Mouse (Mus musculus): ENCODE results near the gene Dynll2. TPM values are rescaled to one million over a fixed set of nuclear protein-coding genes. Genes with fewer than 3 reads are reported as not detected.
A peak's percentile ranks its signal among the peaks of the same experiment; 100 is the strongest.

The Dynll2 gene
- polyA plus RNA-seq, 1 experiment from 2014 or later, result 18.6 TPM

DNA sequence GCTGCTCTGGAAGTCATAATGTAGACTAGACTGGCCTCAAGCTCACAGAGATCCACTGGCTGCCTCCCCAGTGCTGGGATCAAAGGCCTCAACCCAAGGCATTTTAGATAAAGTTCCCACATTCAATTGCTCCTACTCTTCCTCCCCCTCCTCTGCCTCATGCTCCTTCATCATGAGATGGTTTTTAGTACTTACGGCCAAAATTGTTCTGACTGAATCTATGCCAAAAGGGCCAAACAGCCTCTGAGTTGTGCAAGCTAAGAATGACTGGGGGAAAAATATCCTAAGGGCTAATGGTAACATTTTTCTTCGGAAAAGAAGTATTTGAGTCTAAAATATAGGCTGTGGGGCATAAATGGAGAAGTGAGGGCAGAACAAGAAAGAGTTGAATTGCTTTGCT, 36.6 kb upstream of the Dynll2 start:
- no peak overlapping the region for H3K4me2 ChIP-seq (ENCODE audit: low read depth, severe bottlenecking)
- H3K4me3 ChIP-seq (ENCODE audit: low read depth, low read length), result no peak overlapping the region
- WGBS, result 91% methylated on average over 2 of the region's 2 CpGs
- no peaks in the 10 kb centered on the region for H3K4me1 ChIP-seq (ENCODE audit: control insufficient read depth, insufficient read depth, low read length)
- no peak overlapping the region for H3K9ac ChIP-seq (ENCODE audit: low read length)
- no peaks in the 10 kb centered on the region for H3K27me3 ChIP-seq (ENCODE audit: control insufficient read depth, insufficient read depth, low read length)
- no peak for ATAC-seq (ENCODE audit: insufficient number of reproducible peaks, low FRiP score, low TSS enrichment, low read depth)
- no peaks in the 10 kb centered on the region for H3K9me3 ChIP-seq (ENCODE audit: control insufficient read depth, low read length)
- H3K27ac ChIP-seq (replicated peaks; ENCODE audit: low read depth, low read length), result no peak overlapping the region
- H3K36me3 ChIP-seq (ENCODE audit: control insufficient read depth, insufficient read depth, low read length), result no peaks in the 10 kb centered on the region
- no peak for DNase-seq (ENCODE audit: low spot score)

GRCm38 (mm10) chr11:88015795-88016194, 28.5 kb upstream of the Dynll2 start:
- Histone ChIP-seq H3K36me3 (ENCODE audit: control insufficient read depth, insufficient read depth, low read length) (no peaks in the 10 kb centered on the region), H3K9ac (ENCODE audit: low read length) (no peak overlapping the region), H3K4me2 (ENCODE audit: low read depth, severe bottlenecking) (no peak overlapping the region), H3K4me3 (ENCODE audit: low read depth, low read length) (no peak overlapping the region), H3K27ac (replicated peaks; ENCODE audit: low read depth, low read length) (no peak overlapping the region), H3K4me1 (ENCODE audit: control insufficient read depth, insufficient read depth, low read length) (no peaks in the 10 kb centered on the region), H3K9me3 (ENCODE audit: control insufficient read depth, low read length) (no peaks in the 10 kb centered on the region), H3K27me3 (ENCODE audit: control insufficient read depth, insufficient read depth, low read length) (no peaks in the 10 kb centered on the region)
- ATAC-seq (ENCODE audit: insufficient number of reproducible peaks, low FRiP score, low TSS enrichment, low read depth) (no peak), DNase-seq (ENCODE audit: low spot score) (no peak)
- 77% methylated on average over 6 of the region's 6 CpGs for WGBS

GRCm38 (mm10) chr11:88015161-88015560, 27.8 kb upstream of the Dynll2 start:
- no peaks in the 10 kb centered on the region for H3K36me3 ChIP-seq (ENCODE audit: control insufficient read depth, insufficient read depth, low read length)

GRCm38 (mm10) chr11:88013632-88014031, 26.3 kb upstream of the Dynll2 start:
- H3K9me3 ChIP-seq (ENCODE audit: control insufficient read depth, low read length), result no peaks in the 10 kb centered on the region
- H3K4me3 ChIP-seq (ENCODE audit: low read depth, low read length), result no peak overlapping the region
- ATAC-seq (ENCODE audit: insufficient number of reproducible peaks, low FRiP score, low TSS enrichment, low read depth) (no peak), DNase-seq (ENCODE audit: low spot score) (no peak)
- H3K36me3 ChIP-seq (ENCODE audit: control insufficient read depth, insufficient read depth, low read length), result no peaks in the 10 kb centered on the region
- H3K27me3 ChIP-seq (ENCODE audit: control insufficient read depth, insufficient read depth, low read length), result 0 out of 2 replicates have a peak, but pooled peaks cover 2% of the 10 kb centered on the region
- H3K9ac ChIP-seq (ENCODE audit: low read length), result no peak overlapping the region
- WGBS, result 91% methylated on average over 10 of the region's 10 CpGs
- H3K4me1 ChIP-seq (ENCODE audit: control insufficient read depth, insufficient read depth, low read length), result no peaks in the 10 kb centered on the region
- H3K27ac ChIP-seq (replicated peaks; ENCODE audit: low read depth, low read length), result no peak overlapping the region
- no peak overlapping the region for H3K4me2 ChIP-seq (ENCODE audit: low read depth, severe bottlenecking)

More at GRCm38 (mm10) chr11:88015161-88015560, 27.8 kb upstream of the Dynll2 start:
- WGBS, result 93% methylated on average over 11 of the region's 11 CpGs
- Histone ChIP-seq H3K4me2 (ENCODE audit: low read depth, severe bottlenecking) (no peak overlapping the region), H3K27ac (replicated peaks; ENCODE audit: low read depth, low read length) (no peak overlapping the region), H3K4me3 (ENCODE audit: low read depth, low read length) (no peak overlapping the region), H3K4me1 (ENCODE audit: control insufficient read depth, insufficient read depth, low read length) (no peaks in the 10 kb centered on the region), H3K9me3 (ENCODE audit: control insufficient read depth, low read length) (no peaks in the 10 kb centered on the region), H3K9ac (ENCODE audit: low read length) (no peak overlapping the region), H3K27me3 (ENCODE audit: control insufficient read depth, insufficient read depth, low read length) (no peaks in the 10 kb centered on the region)
- ATAC-seq (ENCODE audit: insufficient number of reproducible peaks, low FRiP score, low TSS enrichment, low read depth), result no peak
- DNase-seq (ENCODE audit: low spot score), result no peak

GRCm38 (mm10) chr11:88012621-88013244, 25.4 kb upstream of the Dynll2 start:
- ATAC-seq (ENCODE audit: insufficient number of reproducible peaks, low FRiP score, low TSS enrichment, low read depth), result no peak
- Histone ChIP-seq H3K4me1 (ENCODE audit: control insufficient read depth, insufficient read depth, low read length) (no peaks in the 10 kb centered on the region), H3K27ac (replicated peaks; ENCODE audit: low read depth, low read length) (no peak overlapping the region), H3K9ac (ENCODE audit: low read length) (no peak overlapping the region), H3K36me3 (ENCODE audit: control insufficient read depth, insufficient read depth, low read length) (no peaks in the 10 kb centered on the region), H3K4me2 (ENCODE audit: low read depth, severe bottlenecking) (no peak overlapping the region), H3K27me3 (ENCODE audit: control insufficient read depth, insufficient read depth, low read length) (0 out of 2 replicates have a peak, but pooled peaks cover 2% of the 10 kb centered on the region), H3K9me3 (ENCODE audit: control insufficient read depth, low read length) (no peaks in the 10 kb centered on the region), H3K4me3 (ENCODE audit: low read depth, low read length) (no peak overlapping the region)
- no peak for DNase-seq (ENCODE audit: low spot score)
- 90% methylated on average over 11 of the region's 11 CpGs for WGBS

DNA sequence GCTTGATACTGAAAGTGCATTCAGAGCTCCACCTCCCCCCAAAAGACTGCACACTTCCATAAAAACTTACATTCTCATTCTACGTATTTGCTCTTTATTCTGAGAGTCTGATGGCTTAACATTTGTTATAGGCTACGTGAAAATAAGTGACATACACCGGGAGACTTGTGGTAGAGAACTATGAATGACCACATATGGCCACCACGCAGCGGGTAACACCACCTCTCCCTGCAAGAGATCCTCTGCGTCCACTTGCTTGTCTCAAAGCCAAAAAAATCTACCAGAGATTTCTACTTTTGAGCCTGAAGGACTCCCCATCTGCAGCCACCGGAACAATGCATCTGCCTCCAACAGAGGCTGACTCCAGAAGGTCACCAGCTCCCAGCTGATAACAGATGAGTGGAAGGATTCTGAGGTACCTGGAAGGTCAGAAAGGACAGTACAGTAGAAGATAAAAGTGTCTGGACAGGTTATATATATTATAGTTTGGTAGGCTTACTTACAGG, 24.6 kb upstream of the Dynll2 start:
- Histone ChIP-seq H3K9ac (ENCODE audit: low read length) (no peak overlapping the region), H3K27me3 (ENCODE audit: control insufficient read depth, insufficient read depth, low read length) (0 out of 2 replicates have a peak, but pooled peaks cover 2% of the 10 kb centered on the region), H3K4me3 (ENCODE audit: low read depth, low read length) (no peak overlapping the region), H3K4me1 (ENCODE audit: control insufficient read depth, insufficient read depth, low read length) (no peaks in the 10 kb centered on the region), H3K9me3 (ENCODE audit: control insufficient read depth, low read length) (no peaks in the 10 kb centered on the region), H3K27ac (replicated peaks; ENCODE audit: low read depth, low read length) (no peak overlapping the region), H3K36me3 (ENCODE audit: control insufficient read depth, insufficient read depth, low read length) (no peaks in the 10 kb centered on the region), H3K4me2 (ENCODE audit: low read depth, severe bottlenecking) (no peak overlapping the region)
- DNase-seq (ENCODE audit: low spot score), result no peak
- no peak for ATAC-seq (ENCODE audit: insufficient number of reproducible peaks, low FRiP score, low TSS enrichment, low read depth)
- WGBS, result 88% methylated on average over 7 of the region's 7 CpGs

- H3K4me1 ChIP-seq (ENCODE audit: control insufficient read depth, insufficient read depth, low read length), result no peaks in the 10 kb centered on the region
- H3K27me3 ChIP-seq (ENCODE audit: control insufficient read depth, insufficient read depth, low read length), result 0 out of 2 replicates have a peak, but pooled peaks cover 2% of the 10 kb centered on the region
- no peak overlapping the region for H3K4me2 ChIP-seq (ENCODE audit: low read depth, severe bottlenecking)
- ATAC-seq (ENCODE audit: insufficient number of reproducible peaks, low FRiP score, low TSS enrichment, low read depth), result no peak
- no peaks in the 10 kb centered on the region for H3K36me3 ChIP-seq (ENCODE audit: control insufficient read depth, insufficient read depth, low read length)
- H3K4me3 ChIP-seq (ENCODE audit: low read depth, low read length), result no peak overlapping the region
- DNase-seq (ENCODE audit: low spot score), result no peak
- no peak overlapping the region for H3K9ac ChIP-seq (ENCODE audit: low read length)
- WGBS, result 81% methylated on average over 11 of the region's 11 CpGs
- no peaks in the 10 kb centered on the region for H3K9me3 ChIP-seq (ENCODE audit: control insufficient read depth, low read length)
- no peak overlapping the region for H3K27ac ChIP-seq (replicated peaks; ENCODE audit: low read depth, low read length)
These were observed 24.0 kb upstream of the Dynll2 start for GRCm38 (mm10) chr11:88011208-88011913.

- Histone ChIP-seq H3K4me1 (ENCODE audit: control insufficient read depth, insufficient read depth, low read length) (no peaks in the 10 kb centered on the region), H3K4me2 (ENCODE audit: low read depth, severe bottlenecking) (no peak overlapping the region), H3K4me3 (ENCODE audit: low read depth, low read length) (no peak overlapping the region), H3K27me3 (ENCODE audit: control insufficient read depth, insufficient read depth, low read length) (0 out of 2 replicates have a peak, but pooled peaks cover 2% of the 10 kb centered on the region), H3K9ac (ENCODE audit: low read length) (0 out of 2 replicates have a peak overlapping the region, but pooled peaks have one; percentile 27), H3K27ac (replicated peaks; ENCODE audit: low read depth, low read length) (no peak overlapping the region), H3K9me3 (ENCODE audit: control insufficient read depth, low read length) (no peaks in the 10 kb centered on the region), H3K36me3 (ENCODE audit: control insufficient read depth, insufficient read depth, low read length) (no peaks in the 10 kb centered on the region)
- DNase-seq (ENCODE audit: low spot score) (peak; percentile 24), ATAC-seq (ENCODE audit: insufficient number of reproducible peaks, low FRiP score, low TSS enrichment, low read depth) (no peak)
- 18% methylated on average over 16 of the region's 16 CpGs for WGBS
These were observed 22.3 kb upstream of the Dynll2 start for GRCm38 (mm10) chr11:88009542-88010190.
